Mouse (Mus musculus) olfactory bulb, adult 2 months (tissue): ENCODE data around the gene Ssu2.

Source experiments
- CTCF ChIP-seq: fragments of 200-500 bp; IDR thresholded peaks from 2 replicates; pipeline ENCODE4 v1.5.1; 2012; ENCODE audit warnings: low read depth, mild to moderate bottlenecking, low read length, moderate library complexity; ENCODE audit not compliant: insufficient read depth
- POLR2A ChIP-seq: fragments of 200-500 bp; IDR thresholded peaks from 2 replicates; pipeline ENCODE4 v1.6.1; 2012; ENCODE audit warnings: mild to moderate bottlenecking, low read depth, low read length, moderate library complexity; ENCODE audit not compliant: insufficient read depth

- TF ChIP-seq POLR2A: no peak
- TF ChIP-seq CTCF: no peak
Observed at GRCm38 (mm10) chr6:112327793-112328192, 60.0 kb downstream of the Ssu2 start.
